Mouse (Mus musculus) kidney, adult 2 months (tissue): ENCODE data around the gene Gck. TPM values are rescaled to one million over a fixed set of nuclear protein-coding genes. Genes with fewer than 3 reads are reported as not detected.

Experiments used
- DNase-seq: peaks from one replicate; pipeline ENCODE4 v3.0.0; 2021
- H3K27ac ChIP-seq: fragments of 200-500 bp; 2 replicates; pipeline ENCODE4 v1.5.1; 2012; ENCODE audit warnings: low read depth, low read length, control low read depth, inconsistent platforms; ENCODE audit not compliant: insufficient read depth
- H3K27me3 ChIP-seq: fragments of 200-500 bp; replicated peaks from 2 replicates; pipeline ENCODE4 v1.6.1; 2012; ENCODE audit warnings: mild to moderate bottlenecking, moderate library complexity, low read length, inconsistent platforms; ENCODE audit not compliant: control insufficient read depth, insufficient read depth
- H3K36me3 ChIP-seq: fragments of 200-500 bp; 2 replicates; pipeline ENCODE4 v1.6.1; 2012; ENCODE audit warnings: mild to moderate bottlenecking, moderate library complexity, low read length, inconsistent platforms; ENCODE audit not compliant: control insufficient read depth, insufficient read depth
- H3K4me1 ChIP-seq: fragments of 200-500 bp; 2 replicates; pipeline ENCODE4 v1.6.1; 2011; ENCODE audit warnings: low read length; ENCODE audit not compliant: control insufficient read depth, insufficient read depth
- H3K4me3 ChIP-seq: fragments of 200-500 bp; 2 replicates; pipeline ENCODE4 v1.5.1; 2011; ENCODE audit warnings: mild to moderate bottlenecking, low read depth, low read length, control low read depth; ENCODE audit not compliant: insufficient read depth
- CTCF ChIP-seq: fragments of 200-500 bp; conservative IDR thresholded peaks from 2 replicates; pipeline ENCODE4 v1.5.1; 2011; ENCODE audit warnings: low read depth, mild to moderate bottlenecking, control low read depth, low read length, moderate library complexity, mixed read lengths; ENCODE audit not compliant: insufficient read depth, insufficient read length
- POLR2A ChIP-seq: fragments of 200-500 bp; IDR thresholded peaks from one replicate; pipeline ENCODE4 v1.6.1; 2011; ENCODE audit warnings: low read depth, low read length, control low read depth
- WGBS: fragments of 180-500 bp; shearing (Covaris S2); methylation state at CpG from one replicate; pipeline ENCODE4 v1.1.7; 2018; 5-methylcytosine and 5-hydroxymethylcytosine counted together
- polyA plus RNA-seq: library from polyadenylated mRNA; depleted of rRNA; stranded (reverse); fragments of >200 nt; gene quantifications from 2 replicates; pipeline ENCODE4 v1.2.3, GENCODE M21; 2012

Gene Gck
- polyA plus RNA-seq, 1 experiment = 0.16 TPM

- peak; percentile 98 for DNase-seq
- Histone ChIP-seq H3K4me1 (peaks cover 5% of the 10 kb centered on the region; the same call in 1 of the 2 replicates), H3K27ac (peak within 1 kb of the TSS; percentile 99), H3K27me3 (no peaks in the 10 kb centered on the region), H3K4me3 (peak within 1 kb of the TSS; percentile 78), H3K36me3 (no peaks in the 10 kb centered on the region)
- under 1% methylated on average over 70 of the region's 71 CpGs for WGBS
- TF ChIP-seq CTCF (no peak), POLR2A (peak; percentile 77)
Measured at GRCm38 (mm10) chr11:5955546-5956276, 5.8 kb upstream of the Gck start, which contains the start of gene Ykt6. Ykt6 (plus strand) TSS chr11:5955693.

DNA sequence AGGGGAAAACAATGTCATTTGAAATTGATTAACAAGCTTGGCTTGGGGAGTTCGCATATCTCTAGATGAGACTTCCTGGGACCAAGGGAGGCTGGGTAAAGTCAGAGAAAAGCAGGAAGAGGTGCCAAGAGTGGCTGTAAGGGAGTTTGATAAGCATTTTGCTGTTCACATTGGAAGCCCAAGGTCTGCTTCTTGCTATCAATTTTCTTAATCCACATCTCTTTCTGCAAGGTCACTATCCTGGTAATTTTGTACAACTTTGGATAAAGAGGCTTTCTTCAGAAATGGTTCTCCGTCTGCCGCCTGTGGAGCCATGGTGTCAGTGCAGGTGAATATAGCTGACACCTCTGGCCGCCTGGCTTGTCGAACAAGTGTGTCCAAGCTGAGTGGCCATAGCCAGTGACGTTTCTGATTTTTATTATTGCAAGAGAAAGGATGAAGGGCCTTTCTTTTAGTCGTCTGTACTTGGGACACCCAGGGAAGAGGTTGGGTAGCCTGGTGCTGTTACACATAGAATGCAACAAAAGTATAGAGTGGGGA is 5.2 kb upstream of the Gck start:
- WGBS = 2% methylated on average over 7 of the region's 7 CpGs
- Histone ChIP-seq H3K36me3 (no peaks in the 10 kb centered on the region), H3K27me3 (no peaks in the 10 kb centered on the region), H3K4me3 (peak overlapping the region; percentile 78), H3K4me1 (peaks cover 5% of the 10 kb centered on the region; the same call in 1 of the 2 replicates), H3K27ac (peak overlapping the region; percentile 99)
- TF ChIP-seq CTCF (peak; percentile 39; the same call in 1 of the 2 replicates), POLR2A (no peak)
- DNase-seq = no peak

DNA sequence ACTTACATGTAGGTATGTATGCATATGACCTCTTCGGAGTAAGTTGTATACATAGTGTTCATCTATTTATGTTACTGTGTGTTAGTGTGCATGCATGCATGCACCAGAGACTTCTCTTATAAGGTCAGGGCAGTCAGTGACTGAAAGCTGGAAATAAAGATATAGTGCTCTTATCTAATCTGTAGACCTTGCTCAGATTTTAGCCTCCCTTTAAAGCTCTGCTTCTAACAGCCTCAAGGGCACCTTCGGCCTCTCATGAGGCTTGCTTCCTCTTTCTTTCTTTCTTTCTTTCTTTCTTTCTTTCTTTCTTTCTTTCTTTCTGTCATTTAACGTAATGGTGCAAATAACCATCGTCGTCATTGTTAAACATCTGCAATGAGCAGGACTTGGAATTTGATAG is 4.6 kb upstream of the Gck start:
- H3K4me3 ChIP-seq = no peak overlapping the region
- no peak for DNase-seq
- H3K36me3 ChIP-seq = no peaks in the 10 kb centered on the region
- H3K4me1 ChIP-seq = peaks cover 5% of the 10 kb centered on the region; the same call in 1 of the 2 replicates
- no peak for TF ChIP-seq POLR2A
- no peak for TF ChIP-seq CTCF
- H3K27ac ChIP-seq = no peak overlapping the region
- no peaks in the 10 kb centered on the region for H3K27me3 ChIP-seq
- 78% methylated on average over 5 of the region's 5 CpGs for WGBS

- WGBS = 43% methylated on average over 8 of the region's 8 CpGs
- H3K36me3 ChIP-seq = no peaks in the 10 kb centered on the region
- H3K4me3 ChIP-seq = no peak overlapping the region
- peak; percentile 17 for DNase-seq
- H3K27ac ChIP-seq = no peak overlapping the region
- no peaks in the 10 kb centered on the region for H3K27me3 ChIP-seq
- no peak for TF ChIP-seq POLR2A
- no peak for TF ChIP-seq CTCF
- peaks cover 5% of the 10 kb centered on the region; the same call in 1 of the 2 replicates for H3K4me1 ChIP-seq
Measured at GRCm38 (mm10) chr11:5953130-5953765, 3.4 kb upstream of the Gck start.

GRCm38 (mm10) chr11:5952501-5952900 is 2.6 kb upstream of the Gck start:
- H3K36me3 ChIP-seq = no peaks in the 10 kb centered on the region
- TF ChIP-seq CTCF = no peak
- no peak for TF ChIP-seq POLR2A
- no peaks in the 10 kb centered on the region for H3K27me3 ChIP-seq
- H3K27ac ChIP-seq = no peak overlapping the region
- 34% methylated on average over 5 of the region's 5 CpGs for WGBS
- H3K4me3 ChIP-seq = no peak overlapping the region
- peak; percentile 79 for DNase-seq
- H3K4me1 ChIP-seq = peaks cover 5% of the 10 kb centered on the region; the same call in 1 of the 2 replicates

GRCm38 (mm10) chr11:5948546-5949250 is 1.2 kb downstream of the Gck start:
- WGBS = 65% methylated on average over 10 of the region's 10 CpGs
- H3K4me3 ChIP-seq = no peak overlapping the region
- no peak for DNase-seq
- no peak overlapping the region for H3K27ac ChIP-seq
- no peaks in the 10 kb centered on the region for H3K27me3 ChIP-seq
- H3K4me1 ChIP-seq = no peaks in the 10 kb centered on the region
- TF ChIP-seq CTCF (no peak), POLR2A (no peak)
- no peaks in the 10 kb centered on the region for H3K36me3 ChIP-seq

DNA sequence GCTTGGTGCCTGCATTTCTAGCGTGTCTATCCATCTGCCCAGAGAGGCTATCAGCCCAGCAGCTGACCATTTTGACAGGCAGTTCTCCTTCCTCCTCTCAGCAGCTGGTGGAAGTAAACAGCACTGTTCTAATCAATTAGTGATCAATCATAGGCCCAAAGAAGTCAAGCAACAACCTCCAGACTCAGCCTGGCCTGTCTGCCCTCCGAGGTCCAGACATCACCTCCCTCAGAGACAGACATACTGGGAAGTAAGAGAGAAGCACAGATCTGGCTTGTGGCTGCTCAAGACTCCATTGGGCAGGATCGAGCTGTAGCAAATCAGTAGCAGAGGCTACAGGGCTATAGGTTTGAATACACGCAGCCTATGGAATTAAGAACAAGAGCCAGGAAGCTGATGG is 2.1 kb downstream of the Gck start:
- DNase-seq = no peak
- Histone ChIP-seq H3K4me1 (no peaks in the 10 kb centered on the region), H3K27me3 (no peaks in the 10 kb centered on the region), H3K4me3 (no peak overlapping the region), H3K36me3 (no peaks in the 10 kb centered on the region), H3K27ac (no peak overlapping the region)
- TF ChIP-seq CTCF (no peak), POLR2A (no peak)
- WGBS = 66% methylated on average over 4 of the region's 4 CpGs
